In genomic region chr9:58275115-58275774, GRCm38 (mm10) we compare ENCODE assay signal across 8 mouse cellular contexts. TPM values are rescaled to one million over a fixed set of nuclear protein-coding genes. Genes with fewer than 3 reads are reported as not detected.
A peak's percentile ranks its signal among the peaks of the same experiment; 100 is the strongest.
DNase-seq lines count a peak whose midpoint lies in the region; TF ChIP-seq lines count a peak whose summit lies in the region.

No protein-coding gene starts in this region.

- TF ChIP-seq CTCF in testis, adult 2 months (IDR thresholded peaks at IDR 0.05; ENCODE audit: control insufficient read depth, insufficient read depth, insufficient replicate concordance, low read depth, low read length): no peak

- H3K36me3 ChIP-seq in testis, adult 2 months (ENCODE audit: control insufficient read depth, insufficient read depth, low read length): no peaks in the 10 kb centered on the region

- peaks cover 6% of the 10 kb centered on the region for H3K4me1 ChIP-seq in testis, adult 2 months (ENCODE audit: control insufficient read depth, insufficient read depth, low read length)

- H3K27me3 ChIP-seq in testis, adult 2 months (ENCODE audit: control insufficient read depth, insufficient read depth, low read length): no peaks in the 10 kb centered on the region

- TF ChIP-seq POLR2A in testis, adult 2 months (IDR thresholded peaks at IDR 0.05; ENCODE audit: control insufficient read depth, low read depth, low read length): 0 out of 2 replicates have a peak, but pooled peaks have one; percentile 20

- no peak for DNase-seq in testis, postnatal 10 days (ENCODE audit: low spot score)
- peak; percentile 82 for DNase-seq in brain, adult 2 months (ENCODE audit: low read depth, low spot score)
- DNase-seq in gastrocnemius, postnatal 25 days: peak; percentile 55
- peak; percentile 61 to 75 for DNase-seq in kidney, adult 8-10 months
- peak; percentile 80 for DNase-seq in lung, postnatal 10 days
- DNase-seq in yolk sac, embryonic 10.5 days (ENCODE audit: low spot score): peak; percentile 58
- DNase-seq in c-Kit-positive CD71-positive TER-119-positive erythroid progenitor cells, embryonic 14.5 days (ENCODE audit: low spot score): no peak

- H3K4me3 ChIP-seq in testis, adult 2 months (ENCODE audit: control insufficient read depth, low read depth, low read length): no peak overlapping the region

- 0 out of 2 replicates have a peak overlapping the region, but pooled peaks have one; percentile 0 for H3K27ac ChIP-seq in testis, adult 2 months (ENCODE audit: control insufficient read depth, insufficient read depth, low read depth, low read length)

RNA-seq across cellular contexts. Expression of gene Stoml1, which starts 22.3 kb away (rescaled TPM):
- 11.0 and 11.5 TPM in 2 replicates for polyA plus RNA-seq in testis, adult 2 months (2012; rRNA removed)
- total RNA-seq in gastrocnemius, postnatal 25 days (2021): 1 to 10 TPM; 6.5 to 8.8 TPM

RNA-seq across cellular contexts. Expression of gene Pml, which starts 25.7 kb away (rescaled TPM):
- 1.8 and 2.9 TPM in 2 replicates for polyA plus RNA-seq in testis, adult 2 months (2012; rRNA removed)
- 1 to 10 TPM; 3.5 to 4.6 TPM for total RNA-seq in gastrocnemius, postnatal 25 days (2021)

RNA-seq across cellular contexts. Expression of gene Loxl1, which starts 37.7 kb away (rescaled TPM):
- polyA plus RNA-seq in testis, adult 2 months (2012; rRNA removed): 18.5 and 21.0 TPM in 2 replicates
- total RNA-seq in gastrocnemius, postnatal 25 days (2021): 10 to 100 TPM; 19.1 to 28.7 TPM

Comparison
In these comparisons a context has a peak if more than half of its experiments do, and no peak if none do; other contexts are left out.
1. DNase-seq: peak in brain, adult 2 months (single experiment), gastrocnemius, postnatal 25 days (single experiment), kidney, adult 8-10 months (2 of 2), lung, postnatal 10 days (single experiment) and yolk sac, embryonic 10.5 days (single experiment); none in testis, postnatal 10 days (single experiment) and c-Kit-positive CD71-positive TER-119-positive erythroid progenitor cells, embryonic 14.5 days (single experiment).